Mouse (Mus musculus) kidney, adult 2 months (tissue): ENCODE results near the gene Dnah12.

ENCODE experiments used
- CTCF ChIP-seq: fragments of 200-500 bp; conservative IDR thresholded peaks from 2 replicates; pipeline ENCODE4 v1.5.1; 2011; ENCODE audit warnings: low read depth, mild to moderate bottlenecking, control low read depth, low read length, moderate library complexity, mixed read lengths; ENCODE audit not compliant: insufficient read depth, insufficient read length
- POLR2A ChIP-seq: fragments of 200-500 bp; IDR thresholded peaks from one replicate; pipeline ENCODE4 v1.6.1; 2011; ENCODE audit warnings: low read depth, low read length, control low read depth

DNA sequence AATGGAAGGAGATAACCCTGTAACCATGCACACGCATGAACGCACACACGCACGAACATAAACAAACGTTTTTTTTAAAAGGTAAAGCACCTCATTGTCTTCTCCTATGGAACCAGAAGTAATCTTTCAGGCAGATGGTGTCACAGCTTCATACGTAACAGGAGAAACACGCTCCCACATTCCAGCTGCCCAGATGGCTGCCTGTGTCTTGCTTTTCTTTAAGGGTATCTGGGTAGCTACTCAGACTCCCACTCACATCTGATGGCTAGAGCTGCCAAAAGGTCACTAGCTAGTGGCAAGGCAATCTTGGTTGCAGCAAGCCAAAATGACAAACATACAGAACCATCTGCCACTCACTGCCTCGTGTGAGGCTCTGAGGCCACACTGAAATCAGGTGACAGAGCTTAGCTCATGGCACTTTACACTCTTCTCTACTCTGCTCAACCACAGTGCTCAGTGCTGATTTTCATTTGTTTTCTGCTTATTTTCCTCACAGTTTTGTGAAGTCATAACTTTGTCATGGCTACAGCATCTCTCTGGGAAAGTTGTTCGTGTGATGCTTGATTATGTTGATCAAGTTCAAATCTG is 220.7 kb downstream of the Dnah12 start:
- TF ChIP-seq CTCF = no peak
- no peak for TF ChIP-seq POLR2A
